In the genomic region with DNA sequence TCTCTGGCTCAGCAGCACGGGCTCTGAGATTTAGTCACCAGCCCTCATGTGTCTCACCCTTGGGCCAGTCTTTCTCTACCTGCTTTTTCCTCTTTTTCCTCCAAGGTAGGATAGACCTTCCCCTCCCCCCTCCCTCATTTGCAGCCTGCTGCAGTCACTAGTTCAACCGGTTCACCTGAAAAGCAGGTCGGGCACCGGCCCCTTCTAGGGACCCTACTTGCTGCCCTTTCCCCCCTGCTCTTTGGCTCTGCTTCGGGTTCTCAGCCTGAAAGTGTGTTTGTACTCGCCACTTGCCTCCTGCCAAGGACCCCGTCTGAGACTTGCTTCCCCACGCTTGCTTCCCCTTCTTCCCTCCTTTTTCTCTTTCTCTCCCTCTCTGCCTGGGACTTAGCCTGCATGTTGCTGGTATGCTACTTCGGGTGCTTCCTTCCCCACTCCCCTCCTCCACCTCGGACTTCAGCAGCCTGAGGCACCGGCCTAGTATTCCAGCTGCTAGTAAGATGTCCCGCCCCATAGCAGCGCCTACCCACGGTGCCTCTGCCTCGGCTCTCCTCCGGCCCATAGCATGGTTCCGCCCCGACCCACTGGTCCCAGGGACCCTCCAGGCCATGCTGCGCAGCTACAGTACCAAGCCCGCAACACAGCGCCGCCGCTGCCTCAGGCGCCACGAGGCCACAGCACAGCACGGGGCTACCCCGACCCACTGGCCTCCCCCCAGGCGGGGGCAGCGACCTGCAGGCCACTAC, we compare ENCODE assay signal across 8 mouse cellular contexts. TPM values are rescaled to one million over a fixed set of nuclear protein-coding genes. Genes with fewer than 3 reads are reported as not detected.
DNase-seq lines count a peak whose midpoint lies in the region; ATAC-seq and TF ChIP-seq lines count a peak whose summit lies in the region.

No protein-coding gene starts in this region.

- peak overlapping the region; percentile 51 for H3K4me3 ChIP-seq in layer of hippocampus, adult 2 months
- H3K4me3 ChIP-seq in heart, embryonic 11.5 days (ENCODE audit: low read depth, low read length), result peak overlapping the region; percentile 38
- H3K4me3 ChIP-seq in kidney, embryonic 16.5 days (ENCODE audit: low read length), result peak overlapping the region; percentile 42

- no peak overlapping the region for H3K27ac ChIP-seq in layer of hippocampus, adult 2 months
- H3K27ac ChIP-seq in heart, embryonic 11.5 days (ENCODE audit: low read depth, low read length), result no peak overlapping the region
- H3K27ac ChIP-seq in kidney, embryonic 16.5 days (ENCODE audit: low read length), result 0 out of 2 replicates have a peak overlapping the region, but pooled peaks have one; percentile 29

- H3K36me3 ChIP-seq in heart, embryonic 11.5 days (ENCODE audit: control insufficient read depth, insufficient read depth, low read length), result no peaks in the 10 kb centered on the region
- H3K36me3 ChIP-seq in kidney, embryonic 16.5 days (ENCODE audit: insufficient read depth, low read length), result no peaks in the 10 kb centered on the region

- H3K9me3 ChIP-seq in heart, embryonic 11.5 days (replicated peaks; ENCODE audit: control insufficient read depth, low read length), result no peaks in the 10 kb centered on the region
- no peaks in the 10 kb centered on the region for H3K9me3 ChIP-seq in kidney, embryonic 16.5 days (ENCODE audit: low read length)

- peak overlapping the region; percentile 65 for H3K4me2 ChIP-seq in heart, embryonic 11.5 days
- peak overlapping the region; percentile 53 for H3K4me2 ChIP-seq in kidney, embryonic 16.5 days (replicated peaks; ENCODE audit: low read depth, low read length)

- peak overlapping the region; percentile 67 for H3K9ac ChIP-seq in heart, embryonic 11.5 days (ENCODE audit: low read depth, low read length)
- H3K9ac ChIP-seq in kidney, embryonic 16.5 days (replicated peaks; ENCODE audit: low read length), result peak overlapping the region; percentile 58

- no peaks in the 10 kb centered on the region for H3K4me1 ChIP-seq in heart, embryonic 11.5 days (ENCODE audit: control insufficient read depth, insufficient read depth, low read length)
- H3K4me1 ChIP-seq in kidney, embryonic 16.5 days (ENCODE audit: insufficient read depth, low read length), result no peaks in the 10 kb centered on the region

- peak; percentile 52 for TF ChIP-seq CTCF in layer of hippocampus, adult 2 months (conservative IDR thresholded peaks at IDR 0.05)

- 0 out of 2 replicates have a peak, but pooled peaks cover 2% of the 10 kb centered on the region for H3K27me3 ChIP-seq in heart, embryonic 11.5 days (ENCODE audit: control insufficient read depth, insufficient read depth, low read length)
- H3K27me3 ChIP-seq in kidney, embryonic 16.5 days (ENCODE audit: insufficient read depth, low read length), result peaks cover 9% of the 10 kb centered on the region; the same call in 1 of the 2 replicates

- DNase-seq in layer of hippocampus, adult 2 months (ENCODE audit: low spot score in 2 of 2), result no peak
- DNase-seq in layer of hippocampus, adult 9-11 months, result no peak
- peak; percentile 44 for DNase-seq in lung, postnatal 10 days
- peak; percentile 31 for DNase-seq in right cerebral cortex, postnatal 4 days
- no peak for DNase-seq in urinary bladder, postnatal 25 days (ENCODE audit: low spot score)

- peak; percentile 94 for ATAC-seq in common myeloid progenitor, adult 5-6 weeks (replicated peaks; ENCODE audit: low read depth, poor library complexity, severe bottlenecking)
- peak; percentile 69 for ATAC-seq in heart, embryonic 11.5 days (replicated peaks; ENCODE audit: insufficient number of reproducible peaks, low FRiP score, low TSS enrichment)
- peak; percentile 92 for ATAC-seq in kidney, embryonic 16.5 days (ENCODE audit: low FRiP score, low TSS enrichment)

- 10% methylated on average over 28 of the region's 29 CpGs for WGBS in heart, embryonic 11.5 days (ENCODE audit: insufficient replicate concordance)
- WGBS in kidney, embryonic 16.5 days, result 19% methylated on average over 29 of the region's 29 CpGs

RNA-seq across cellular contexts. Expression of gene Spin4, which starts 36.2 kb away (rescaled TPM):
- total RNA-seq in layer of hippocampus, adult 2 months (2021), result under 1 TPM; 0.64 to 0.69 TPM
- 0.55 TPM in 1 of 2 replicates, not detected in the other for total RNA-seq in common myeloid progenitor, adult 5-6 weeks (2017)
- 4.8 and 6.9 TPM in 2 replicates for polyA plus RNA-seq in heart, embryonic 11.5 days (2014; fragmentation: Nextera tagmentation; extraction: Ambion mirVana)
- polyA plus RNA-seq in kidney, embryonic 16.5 days (2015; fragmentation: Nextera tagmentation; extraction: Ambion mirVana), result 8.1 and 8.9 TPM in 2 replicates

Comparison
In these comparisons a context has a peak if more than half of its experiments do, and no peak if none do; other contexts are left out.
1. DNase-seq: peak in lung, postnatal 10 days (single experiment) and right cerebral cortex, postnatal 4 days (single experiment); none in layer of hippocampus, adult 2 months (0 of 2), layer of hippocampus, adult 9-11 months (single experiment) and urinary bladder, postnatal 25 days (single experiment).
2. Peak in every context shown above with its lines, with median percentiles within 50 percentile points of each other: H3K4me3 ChIP-seq and ATAC-seq.